Mouse (Mus musculus) erythroblast, adult 5-6 weeks (primary cell): ENCODE results near the gene Prkd2. TPM values are rescaled to one million over a fixed set of nuclear protein-coding genes. Genes with fewer than 3 reads are reported as not detected.

Experiments used
- ATAC-seq: replicated peaks from 2 replicates; pipeline ENCODE4 v1.8.0; 2016; ENCODE audit warnings: moderate number of reproducible peaks, mild to moderate bottlenecking, moderate TSS enrichment, inconsistent platforms; ENCODE audit not compliant: poor library complexity, low FRiP score, severe bottlenecking
- total RNA-seq, 2 experiments: library from RNA; stranded (forward) in 1 of 2; stranded (reverse) in 1 of 2; fragments of 150-400 nt in 1 of 2; fragments of 200-764, 138-1000 nt in 1 of 2; gene quantifications; 2 replicates each; pipeline versions ENCODE4 v1.2.3 to v1.2.4; 2015 to 2017; ENCODE audit warnings: low replicate concordance in 2 of 2

Prkd2 gene
- total RNA-seq, 2 experiments from 2014 or later, result 4.6 to 5.1 TPM

- ATAC-seq, result peak; percentile 83
Measured at GRCm38 (mm10) chr7:16913806-16914452, 71.2 kb downstream of the Prkd2 start.

- ATAC-seq, result no peak
Measured at GRCm38 (mm10) chr7:16914453-16915343, 72.0 kb downstream of the Prkd2 start.

GRCm38 (mm10) chr7:16915461-16916340 is 73.0 kb downstream of the Prkd2 start:
- no peak for ATAC-seq

- no peak for ATAC-seq
Measured at GRCm38 (mm10) chr7:16916342-16917265, 73.9 kb downstream of the Prkd2 start.

GRCm38 (mm10) chr7:16917447-16917846 is 74.7 kb downstream of the Prkd2 start:
- ATAC-seq, result no peak

- no peak for ATAC-seq
Measured at GRCm38 (mm10) chr7:16918014-16918413, 75.3 kb downstream of the Prkd2 start.

GRCm38 (mm10) chr7:16918670-16919069 is 76.0 kb downstream of the Prkd2 start:
- no peak for ATAC-seq

GRCm38 (mm10) chr7:16919395-16920149 is 76.9 kb downstream of the Prkd2 start:
- ATAC-seq, result peak; percentile 62

Other genes with a start within 250 kb of the Prkd2 start
- 0.38 and 0.84 TPM in 2 replicates for gene Arhgap35, start 227.9 kb upstream of the Prkd2 start, total RNA-seq (2015; ENCODE audit: low replicate concordance)
- gene Arhgap35, start 227.9 kb upstream of the Prkd2 start, total RNA-seq (2017; ENCODE audit: low replicate concordance), result 0.84 and 1.8 TPM in 2 replicates
- not detected in 2 replicates for gene Ceacam15, start 167.2 kb upstream of the Prkd2 start, total RNA-seq (2015; ENCODE audit: low replicate concordance)
- gene Ceacam15, start 167.2 kb upstream of the Prkd2 start, total RNA-seq (2017; ENCODE audit: low replicate concordance), result 0.56 TPM in 1 of 2 replicates, not detected in the other
- not detected in 2 replicates for gene Ceacam9, start 121.0 kb upstream of the Prkd2 start, total RNA-seq (2015; ENCODE audit: low replicate concordance)
- not detected in 2 replicates for gene Ceacam9, start 121.0 kb upstream of the Prkd2 start, total RNA-seq (2017; ENCODE audit: low replicate concordance)
- gene Ap2s1, start 104.5 kb upstream of the Prkd2 start, total RNA-seq (2015; ENCODE audit: low replicate concordance), result 46.5 and 57.5 TPM in 2 replicates
- gene Ap2s1, start 104.5 kb upstream of the Prkd2 start, total RNA-seq (2017; ENCODE audit: low replicate concordance), result 19.8 and 25.9 TPM in 2 replicates
- gene Slc1a5, start 61.6 kb upstream of the Prkd2 start, total RNA-seq (2015; ENCODE audit: low replicate concordance), result 655 and 701 TPM in 2 replicates
- 713 and 810 TPM in 2 replicates for gene Slc1a5, start 61.6 kb upstream of the Prkd2 start, total RNA-seq (2017; ENCODE audit: low replicate concordance)
- gene Strn4, start 27.0 kb upstream of the Prkd2 start, total RNA-seq (2015; ENCODE audit: low replicate concordance), result 21.5 and 22.4 TPM in 2 replicates
- gene Strn4, start 27.0 kb upstream of the Prkd2 start, total RNA-seq (2017; ENCODE audit: low replicate concordance), result 34.3 and 69.7 TPM in 2 replicates
- 2.5 and 4.2 TPM in 2 replicates for gene Fkrp, start 26.2 kb upstream of the Prkd2 start, total RNA-seq (2015; ENCODE audit: low replicate concordance)
- 3.1 and 8.0 TPM in 2 replicates for gene Fkrp, start 26.2 kb upstream of the Prkd2 start, total RNA-seq (2017; ENCODE audit: low replicate concordance)
- not detected in 2 replicates for gene Dact3, start 32.4 kb downstream of the Prkd2 start, total RNA-seq (2015; ENCODE audit: low replicate concordance)
- not detected in 2 replicates for gene Dact3, start 32.4 kb downstream of the Prkd2 start, total RNA-seq (2017; ENCODE audit: low replicate concordance)
- not detected in 2 replicates for gene Gng8, start 48.9 kb downstream of the Prkd2 start, total RNA-seq (2015; ENCODE audit: low replicate concordance)
- gene Gng8, start 48.9 kb downstream of the Prkd2 start, total RNA-seq (2017; ENCODE audit: low replicate concordance), result not detected in 2 replicates
- 1.3 and 6.7 TPM in 2 replicates for gene Ptgir, start 63.6 kb downstream of the Prkd2 start, total RNA-seq (2015; ENCODE audit: low replicate concordance)
- gene Ptgir, start 63.6 kb downstream of the Prkd2 start, total RNA-seq (2017; ENCODE audit: low replicate concordance), result 1.5 and 1.8 TPM in 2 replicates
- gene Calm3, start 81.2 kb downstream of the Prkd2 start, total RNA-seq (2015; ENCODE audit: low replicate concordance), result 41.1 and 44.1 TPM in 2 replicates
- 157 and 162 TPM in 2 replicates for gene Calm3, start 81.2 kb downstream of the Prkd2 start, total RNA-seq (2017; ENCODE audit: low replicate concordance)
- not detected in 2 replicates for gene Pnmal2, start 101.8 kb downstream of the Prkd2 start, total RNA-seq (2015; ENCODE audit: low replicate concordance)
- not detected in 2 replicates for gene Pnmal2, start 101.8 kb downstream of the Prkd2 start, total RNA-seq (2017; ENCODE audit: low replicate concordance)
- not detected in 2 replicates for gene Pnmal1, start 116.8 kb downstream of the Prkd2 start, total RNA-seq (2015; ENCODE audit: low replicate concordance)
- gene Pnmal1, start 116.8 kb downstream of the Prkd2 start, total RNA-seq (2017; ENCODE audit: low replicate concordance), result not detected in 2 replicates
- not detected in 2 replicates for gene Gm42372, start 140.2 kb downstream of the Prkd2 start, total RNA-seq (2015; ENCODE audit: low replicate concordance)
- 0.28 TPM in 1 of 2 replicates, not detected in the other for gene Gm42372, start 140.2 kb downstream of the Prkd2 start, total RNA-seq (2017; ENCODE audit: low replicate concordance)
- 0.19 TPM in 1 of 2 replicates, not detected in the other for gene Ccdc8, start 149.8 kb downstream of the Prkd2 start, total RNA-seq (2015; ENCODE audit: low replicate concordance)
- gene Ccdc8, start 149.8 kb downstream of the Prkd2 start, total RNA-seq (2017; ENCODE audit: low replicate concordance), result 0.14 and 1.0 TPM in 2 replicates
- gene Ppp5c, start 185.0 kb downstream of the Prkd2 start, total RNA-seq (2015; ENCODE audit: low replicate concordance), result 14.0 and 21.3 TPM in 2 replicates
- gene Ppp5c, start 185.0 kb downstream of the Prkd2 start, total RNA-seq (2017; ENCODE audit: low replicate concordance), result 10.6 and 18.9 TPM in 2 replicates
- 0.42 and 0.58 TPM in 2 replicates for gene Hif3a, start 219.5 kb downstream of the Prkd2 start, total RNA-seq (2015; ENCODE audit: low replicate concordance)
- gene Hif3a, start 219.5 kb downstream of the Prkd2 start, total RNA-seq (2017; ENCODE audit: low replicate concordance), result 0.17 TPM in 1 of 2 replicates, not detected in the other
- gene Psg16, start 231.1 kb downstream of the Prkd2 start, total RNA-seq (2015; ENCODE audit: low replicate concordance), result not detected in 2 replicates
- gene Psg16, start 231.1 kb downstream of the Prkd2 start, total RNA-seq (2017; ENCODE audit: low replicate concordance), result not detected in 2 replicates